Mouse (Mus musculus): ENCODE measurements at regions not wholly inside any gene's neighbourhood (a gene's known extent, or its start where the extent isn't known, plus 50 kb on each side); places are given as distances from the start of the nearest gene placed in this dataset.

- Histone ChIP-seq H3K4me3 (replicated peaks) (no peak overlapping the region), H3K9me3 (peaks cover 3% of the 10 kb centered on the region), H3K27me3 (replicated peaks) (peaks cover 65% of the 10 kb centered on the region), H3K36me3 (replicated peaks; ENCODE audit: low read length) (no peaks in the 10 kb centered on the region), H3K4me1 (no peaks in the 10 kb centered on the region)
- no peak for TF ChIP-seq FLI1 (IDR thresholded peaks at IDR 0.05; ENCODE audit: low read length)
- TF ChIP-seq GATA1 (IDR thresholded peaks at IDR 0.05; ENCODE audit: borderline replicate concordance, low read length), result no peak
Measured at GRCm38 (mm10) chr2:180854349-180855004, 66.3 kb downstream of the Ythdf1 start.

GRCm38 (mm10) chr2:180847497-180847896 lies 70.8 kb upstream of the Bhlhe23 start:
- TF ChIP-seq FLI1 (IDR thresholded peaks at IDR 0.05; ENCODE audit: low read length), result no peak
- TF ChIP-seq GATA1 (IDR thresholded peaks at IDR 0.05; ENCODE audit: borderline replicate concordance, low read length), result no peak
- no peaks in the 10 kb centered on the region for H3K4me1 ChIP-seq
- no peak overlapping the region for H3K4me3 ChIP-seq (replicated peaks)
- H3K27me3 ChIP-seq (replicated peaks), result peaks cover 38% of the 10 kb centered on the region
- no peaks in the 10 kb centered on the region for H3K36me3 ChIP-seq (replicated peaks; ENCODE audit: low read length)
- H3K9me3 ChIP-seq, result peaks cover 8% of the 10 kb centered on the region

- H3K4me3 ChIP-seq (replicated peaks), result no peak overlapping the region
- no peak for TF ChIP-seq FLI1 (IDR thresholded peaks at IDR 0.05; ENCODE audit: low read length)
- TF ChIP-seq GATA1 (IDR thresholded peaks at IDR 0.05; ENCODE audit: borderline replicate concordance, low read length), result no peak
- peaks cover 18% of the 10 kb centered on the region for H3K9me3 ChIP-seq
- no peaks in the 10 kb centered on the region for H3K4me1 ChIP-seq
- no peaks in the 10 kb centered on the region for H3K36me3 ChIP-seq (replicated peaks; ENCODE audit: low read length)
- peaks cover 40% of the 10 kb centered on the region for H3K27me3 ChIP-seq (replicated peaks)
Measured at GRCm38 (mm10) chr2:180845011-180845410, 68.3 kb upstream of the Bhlhe23 start.

DNA sequence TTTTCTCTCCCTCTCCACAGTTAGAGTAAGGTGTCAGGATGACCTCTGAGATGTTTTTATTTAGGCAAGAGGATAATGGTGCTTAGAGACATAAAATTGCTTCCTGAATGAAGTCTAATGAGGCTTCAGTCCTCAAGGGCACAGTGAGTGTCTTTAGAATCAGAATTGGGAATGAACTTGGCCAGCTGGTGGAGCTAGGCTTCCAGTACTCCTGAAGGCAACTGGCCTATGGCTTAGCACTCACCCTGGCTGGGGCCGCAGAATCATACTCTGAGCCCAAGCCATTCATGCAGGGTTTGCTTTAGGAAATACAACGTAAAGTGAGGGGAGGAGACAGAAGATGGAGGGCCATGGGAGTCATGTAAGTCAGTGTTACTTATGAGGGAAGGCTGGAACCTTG lies 67.0 kb upstream of the Bhlhe23 start:
- peaks cover 10% of the 10 kb centered on the region for H3K9me3 ChIP-seq
- peak overlapping the region; percentile 21 for H3K4me3 ChIP-seq (replicated peaks)
- no peaks in the 10 kb centered on the region for H3K36me3 ChIP-seq (replicated peaks; ENCODE audit: low read length)
- TF ChIP-seq FLI1 (IDR thresholded peaks at IDR 0.05; ENCODE audit: low read length) (no peak), GATA1 (IDR thresholded peaks at IDR 0.05; ENCODE audit: borderline replicate concordance, low read length) (no peak)
- no peaks in the 10 kb centered on the region for H3K4me1 ChIP-seq
- H3K27me3 ChIP-seq (replicated peaks), result peaks cover 38% of the 10 kb centered on the region

DNA sequence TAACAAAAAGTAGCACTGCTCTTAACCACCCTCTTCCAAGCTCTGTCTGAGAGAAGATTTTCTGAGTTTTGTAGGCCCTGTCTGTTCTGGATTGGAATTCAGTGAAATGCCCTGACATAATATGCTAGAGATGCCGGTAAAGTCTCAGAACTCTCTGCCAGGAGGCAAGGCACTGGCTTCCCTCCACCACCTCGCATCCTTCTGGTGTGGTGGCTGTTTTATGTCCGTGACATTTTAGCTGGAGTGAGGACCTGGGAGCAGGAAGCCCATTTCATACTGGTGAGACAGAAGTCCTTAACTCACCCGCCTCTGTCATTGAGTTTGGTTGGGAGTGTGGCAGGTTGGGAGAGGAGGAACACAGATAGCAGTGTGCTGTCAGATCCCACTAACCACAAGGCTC lies 62.4 kb upstream of the Bhlhe23 start:
- Histone ChIP-seq H3K4me1 (no peaks in the 10 kb centered on the region), H3K27me3 (replicated peaks) (peaks cover 64% of the 10 kb centered on the region), H3K4me3 (replicated peaks) (no peak overlapping the region), H3K36me3 (replicated peaks; ENCODE audit: low read length) (no peaks in the 10 kb centered on the region), H3K9me3 (peaks cover 10% of the 10 kb centered on the region)
- no peak for TF ChIP-seq GATA1 (IDR thresholded peaks at IDR 0.05; ENCODE audit: borderline replicate concordance, low read length)
- no peak for TF ChIP-seq FLI1 (IDR thresholded peaks at IDR 0.05; ENCODE audit: low read length)

DNA sequence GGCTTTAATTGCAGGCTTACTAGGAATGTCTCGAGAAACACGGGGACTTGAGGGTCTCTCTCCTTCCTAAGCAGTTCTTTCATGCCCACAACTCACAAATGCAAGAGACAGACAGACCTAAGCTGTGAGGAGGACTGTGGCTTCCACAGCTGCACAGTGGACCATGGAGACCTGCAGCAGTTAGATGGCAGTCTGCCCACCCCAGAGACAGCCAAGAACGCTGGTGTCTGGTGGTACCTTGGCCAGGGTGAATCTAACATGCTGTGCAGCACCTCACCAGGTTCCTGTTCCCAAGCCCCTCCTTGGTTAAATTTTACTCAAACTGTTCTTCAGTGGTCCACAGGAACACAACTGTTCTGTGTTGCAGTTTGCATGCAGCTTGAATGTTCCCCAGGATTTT lies 61.3 kb upstream of the Bhlhe23 start:
- Histone ChIP-seq H3K9me3 (peaks cover 10% of the 10 kb centered on the region), H3K27me3 (replicated peaks) (peaks cover 62% of the 10 kb centered on the region), H3K4me3 (replicated peaks) (no peak overlapping the region), H3K4me1 (no peaks in the 10 kb centered on the region), H3K36me3 (replicated peaks; ENCODE audit: low read length) (no peaks in the 10 kb centered on the region)
- TF ChIP-seq FLI1 (IDR thresholded peaks at IDR 0.05; ENCODE audit: low read length) (no peak), GATA1 (IDR thresholded peaks at IDR 0.05; ENCODE audit: borderline replicate concordance, low read length) (no peak)

- H3K4me3 ChIP-seq (replicated peaks), result no peak overlapping the region
- TF ChIP-seq GATA1 (IDR thresholded peaks at IDR 0.05; ENCODE audit: borderline replicate concordance, low read length) (no peak), FLI1 (IDR thresholded peaks at IDR 0.05; ENCODE audit: low read length) (no peak)
- H3K4me1 ChIP-seq, result no peaks in the 10 kb centered on the region
- H3K27me3 ChIP-seq (replicated peaks), result peaks cover 64% of the 10 kb centered on the region
- H3K9me3 ChIP-seq, result peaks cover 10% of the 10 kb centered on the region
- no peaks in the 10 kb centered on the region for H3K36me3 ChIP-seq (replicated peaks; ENCODE audit: low read length)
Measured at GRCm38 (mm10) chr2:180837318-180837920, 60.7 kb upstream of the Bhlhe23 start.

- H3K36me3 ChIP-seq (replicated peaks; ENCODE audit: low read length), result no peaks in the 10 kb centered on the region
- no peak overlapping the region for H3K4me3 ChIP-seq (replicated peaks)
- H3K27me3 ChIP-seq (replicated peaks), result peaks cover 64% of the 10 kb centered on the region
- H3K9me3 ChIP-seq, result peaks cover 13% of the 10 kb centered on the region
- TF ChIP-seq GATA1 (IDR thresholded peaks at IDR 0.05; ENCODE audit: borderline replicate concordance, low read length), result no peak
- TF ChIP-seq FLI1 (IDR thresholded peaks at IDR 0.05; ENCODE audit: low read length), result no peak
- peaks cover 3% of the 10 kb centered on the region; the same call in 1 of the 2 replicates for H3K4me1 ChIP-seq
Measured at GRCm38 (mm10) chr2:180835936-180836602, 59.4 kb upstream of the Bhlhe23 start.

DNA sequence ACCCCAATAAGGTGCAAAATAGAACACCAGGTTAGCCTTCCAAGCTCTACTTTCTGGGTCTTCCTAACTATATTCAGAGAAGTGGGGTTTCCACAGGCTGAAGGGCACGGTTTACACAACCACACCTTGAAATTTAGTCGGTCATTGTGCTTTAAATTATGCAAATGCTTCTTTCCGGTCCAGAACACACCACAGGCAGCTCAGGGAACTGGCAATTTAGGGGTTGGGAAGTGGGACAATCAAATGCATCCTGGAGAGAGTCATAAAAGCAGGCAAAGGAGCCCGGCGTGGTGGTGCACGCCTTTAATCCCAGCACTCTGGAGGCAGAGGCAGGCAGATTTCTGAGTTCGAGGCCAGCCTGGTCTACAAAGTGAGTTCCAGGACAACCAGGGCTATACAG lies 56.0 kb upstream of the Bhlhe23 start:
- Histone ChIP-seq H3K27me3 (replicated peaks) (peaks cover 65% of the 10 kb centered on the region), H3K9me3 (peaks cover 8% of the 10 kb centered on the region; the same call in 1 of the 2 replicates), H3K4me3 (replicated peaks) (no peak overlapping the region), H3K36me3 (replicated peaks; ENCODE audit: low read length) (no peaks in the 10 kb centered on the region), H3K4me1 (peaks cover 3% of the 10 kb centered on the region; the same call in 1 of the 2 replicates)
- TF ChIP-seq FLI1 (IDR thresholded peaks at IDR 0.05; ENCODE audit: low read length) (no peak), GATA1 (IDR thresholded peaks at IDR 0.05; ENCODE audit: borderline replicate concordance, low read length) (no peak)

DNA sequence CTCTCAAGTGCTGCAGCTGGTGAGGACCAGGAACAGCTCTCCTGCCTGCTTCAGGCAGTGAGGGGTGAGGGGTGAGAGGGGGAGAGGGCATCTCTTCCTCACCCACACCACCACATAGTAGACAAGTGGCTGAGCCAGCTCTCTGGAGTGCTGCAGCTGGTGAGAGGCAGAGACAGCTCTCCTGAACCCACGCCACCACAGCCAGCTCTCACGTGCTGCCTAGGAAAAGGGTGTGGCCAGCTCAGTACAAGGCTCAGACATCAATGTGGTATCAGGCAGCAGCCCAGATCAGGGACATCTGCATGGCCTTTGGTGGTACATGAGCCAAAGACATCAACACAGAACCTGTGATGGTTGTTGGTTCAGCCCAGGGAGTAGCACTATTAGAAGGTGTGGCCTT lies 53.9 kb upstream of the Bhlhe23 start:
- TF ChIP-seq GATA1 (IDR thresholded peaks at IDR 0.05; ENCODE audit: borderline replicate concordance, low read length) (no peak), FLI1 (IDR thresholded peaks at IDR 0.05; ENCODE audit: low read length) (no peak)
- Histone ChIP-seq H3K4me3 (replicated peaks) (peak overlapping the region; percentile 50), H3K4me1 (peaks cover 3% of the 10 kb centered on the region; the same call in 1 of the 2 replicates), H3K36me3 (replicated peaks; ENCODE audit: low read length) (no peaks in the 10 kb centered on the region), H3K9me3 (peaks cover 8% of the 10 kb centered on the region; the same call in 1 of the 2 replicates), H3K27me3 (replicated peaks) (peaks cover 60% of the 10 kb centered on the region)
